Mouse (Mus musculus): ENCODE measurements at regions not wholly inside any gene's neighbourhood (a gene's known extent, or its start where the extent isn't known, plus 50 kb on each side); places are given as distances from the start of the nearest gene placed in this dataset.

- Histone ChIP-seq H3K9me3 (replicated peaks; ENCODE audit: control insufficient read depth, insufficient read depth, low read length, poor library complexity, severe bottlenecking) (no peaks in the 10 kb centered on the region), H3K27ac (ENCODE audit: insufficient read depth, low read length) (no peak overlapping the region), H3K4me1 (ENCODE audit: control insufficient read depth, insufficient read depth, low read length) (peaks cover 2% of the 10 kb centered on the region), H3K4me3 (ENCODE audit: low read depth, low read length) (no peak overlapping the region), H3K36me3 (ENCODE audit: control insufficient read depth, insufficient read depth, low read length, poor library complexity, severe bottlenecking) (no peaks in the 10 kb centered on the region), H3K9ac (ENCODE audit: low read depth, poor library complexity, severe bottlenecking) (no peak overlapping the region), H3K27me3 (ENCODE audit: control insufficient read depth, insufficient read depth, low read length, poor library complexity, severe bottlenecking) (0 out of 2 replicates have a peak, but pooled peaks cover 2% of the 10 kb centered on the region)
- TF ChIP-seq POLR2A (IDR thresholded peaks at IDR 0.05; ENCODE audit: insufficient read depth, low read length) (no peak), EP300 (IDR thresholded peaks at IDR 0.05; ENCODE audit: insufficient read depth, low read depth, low read length) (no peak), CTCF (IDR thresholded peaks at IDR 0.05; ENCODE audit: low read depth, low read length) (no peak)
Observed at GRCm38 (mm10) chr1:75844123-75844522, 298.1 kb downstream of the Slc4a3 start.

- Histone ChIP-seq H3K36me3 (ENCODE audit: control insufficient read depth, insufficient read depth, low read length, poor library complexity, severe bottlenecking) (no peaks in the 10 kb centered on the region), H3K27me3 (ENCODE audit: control insufficient read depth, insufficient read depth, low read length, poor library complexity, severe bottlenecking) (0 out of 2 replicates have a peak, but pooled peaks cover 2% of the 10 kb centered on the region), H3K4me3 (ENCODE audit: low read depth, low read length) (no peak overlapping the region), H3K9me3 (replicated peaks; ENCODE audit: control insufficient read depth, insufficient read depth, low read length, poor library complexity, severe bottlenecking) (no peaks in the 10 kb centered on the region), H3K27ac (ENCODE audit: insufficient read depth, low read length) (no peak overlapping the region), H3K9ac (ENCODE audit: low read depth, poor library complexity, severe bottlenecking) (no peak overlapping the region), H3K4me1 (ENCODE audit: control insufficient read depth, insufficient read depth, low read length) (peaks cover 2% of the 10 kb centered on the region)
- TF ChIP-seq POLR2A (IDR thresholded peaks at IDR 0.05; ENCODE audit: insufficient read depth, low read length) (no peak), EP300 (IDR thresholded peaks at IDR 0.05; ENCODE audit: insufficient read depth, low read depth, low read length) (no peak), CTCF (IDR thresholded peaks at IDR 0.05; ENCODE audit: low read depth, low read length) (no peak)
Observed at GRCm38 (mm10) chr1:75844529-75844928, 298.5 kb downstream of the Slc4a3 start.

- no peak overlapping the region for H3K27ac ChIP-seq (ENCODE audit: insufficient read depth, low read length)
- H3K4me1 ChIP-seq (ENCODE audit: control insufficient read depth, insufficient read depth, low read length): peaks cover 2% of the 10 kb centered on the region
- H3K36me3 ChIP-seq (ENCODE audit: control insufficient read depth, insufficient read depth, low read length, poor library complexity, severe bottlenecking): no peaks in the 10 kb centered on the region
- H3K4me3 ChIP-seq (ENCODE audit: low read depth, low read length): no peak overlapping the region
- no peaks in the 10 kb centered on the region for H3K9me3 ChIP-seq (replicated peaks; ENCODE audit: control insufficient read depth, insufficient read depth, low read length, poor library complexity, severe bottlenecking)
- TF ChIP-seq POLR2A (IDR thresholded peaks at IDR 0.05; ENCODE audit: insufficient read depth, low read length) (no peak), CTCF (IDR thresholded peaks at IDR 0.05; ENCODE audit: low read depth, low read length) (no peak), EP300 (IDR thresholded peaks at IDR 0.05; ENCODE audit: insufficient read depth, low read depth, low read length) (no peak)
- no peak overlapping the region for H3K9ac ChIP-seq (ENCODE audit: low read depth, poor library complexity, severe bottlenecking)
- H3K27me3 ChIP-seq (ENCODE audit: control insufficient read depth, insufficient read depth, low read length, poor library complexity, severe bottlenecking): 0 out of 2 replicates have a peak, but pooled peaks cover 2% of the 10 kb centered on the region
Observed at GRCm38 (mm10) chr1:75844981-75845380, 298.9 kb downstream of the Slc4a3 start.

GRCm38 (mm10) chr1:75845771-75846535 is 299.9 kb downstream of the Slc4a3 start:
- no peak overlapping the region for H3K9ac ChIP-seq (ENCODE audit: low read depth, poor library complexity, severe bottlenecking)
- no peak overlapping the region for H3K27ac ChIP-seq (ENCODE audit: insufficient read depth, low read length)
- H3K4me3 ChIP-seq (ENCODE audit: low read depth, low read length): no peak overlapping the region
- no peaks in the 10 kb centered on the region for H3K36me3 ChIP-seq (ENCODE audit: control insufficient read depth, insufficient read depth, low read length, poor library complexity, severe bottlenecking)
- no peak for TF ChIP-seq CTCF (IDR thresholded peaks at IDR 0.05; ENCODE audit: low read depth, low read length)
- no peak for TF ChIP-seq POLR2A (IDR thresholded peaks at IDR 0.05; ENCODE audit: insufficient read depth, low read length)
- TF ChIP-seq EP300 (IDR thresholded peaks at IDR 0.05; ENCODE audit: insufficient read depth, low read depth, low read length): no peak
- no peaks in the 10 kb centered on the region for H3K9me3 ChIP-seq (replicated peaks; ENCODE audit: control insufficient read depth, insufficient read depth, low read length, poor library complexity, severe bottlenecking)
- H3K27me3 ChIP-seq (ENCODE audit: control insufficient read depth, insufficient read depth, low read length, poor library complexity, severe bottlenecking): 0 out of 2 replicates have a peak, but pooled peaks cover 2% of the 10 kb centered on the region
- H3K4me1 ChIP-seq (ENCODE audit: control insufficient read depth, insufficient read depth, low read length): peaks cover 2% of the 10 kb centered on the region

- Histone ChIP-seq H3K4me1 (ENCODE audit: control insufficient read depth, insufficient read depth, low read length) (peaks cover 2% of the 10 kb centered on the region), H3K27ac (ENCODE audit: insufficient read depth, low read length) (no peak overlapping the region), H3K36me3 (ENCODE audit: control insufficient read depth, insufficient read depth, low read length, poor library complexity, severe bottlenecking) (no peaks in the 10 kb centered on the region), H3K9me3 (replicated peaks; ENCODE audit: control insufficient read depth, insufficient read depth, low read length, poor library complexity, severe bottlenecking) (no peaks in the 10 kb centered on the region), H3K4me3 (ENCODE audit: low read depth, low read length) (no peak overlapping the region), H3K27me3 (ENCODE audit: control insufficient read depth, insufficient read depth, low read length, poor library complexity, severe bottlenecking) (no peaks in the 10 kb centered on the region), H3K9ac (ENCODE audit: low read depth, poor library complexity, severe bottlenecking) (no peak overlapping the region)
- TF ChIP-seq POLR2A (IDR thresholded peaks at IDR 0.05; ENCODE audit: insufficient read depth, low read length) (no peak), EP300 (IDR thresholded peaks at IDR 0.05; ENCODE audit: insufficient read depth, low read depth, low read length) (no peak), CTCF (IDR thresholded peaks at IDR 0.05; ENCODE audit: low read depth, low read length) (no peak)
Observed at GRCm38 (mm10) chr1:75847681-75848080, 301.6 kb downstream of the Slc4a3 start.

GRCm38 (mm10) chr1:75848436-75848835 is 302.4 kb downstream of the Slc4a3 start:
- no peaks in the 10 kb centered on the region for H3K9me3 ChIP-seq (replicated peaks; ENCODE audit: control insufficient read depth, insufficient read depth, low read length, poor library complexity, severe bottlenecking)
- H3K4me1 ChIP-seq (ENCODE audit: control insufficient read depth, insufficient read depth, low read length): peaks cover 2% of the 10 kb centered on the region
- no peak overlapping the region for H3K27ac ChIP-seq (ENCODE audit: insufficient read depth, low read length)
- no peak for TF ChIP-seq POLR2A (IDR thresholded peaks at IDR 0.05; ENCODE audit: insufficient read depth, low read length)
- no peak for TF ChIP-seq EP300 (IDR thresholded peaks at IDR 0.05; ENCODE audit: insufficient read depth, low read depth, low read length)
- TF ChIP-seq CTCF (IDR thresholded peaks at IDR 0.05; ENCODE audit: low read depth, low read length): no peak
- no peak overlapping the region for H3K9ac ChIP-seq (ENCODE audit: low read depth, poor library complexity, severe bottlenecking)
- no peak overlapping the region for H3K4me3 ChIP-seq (ENCODE audit: low read depth, low read length)
- no peaks in the 10 kb centered on the region for H3K27me3 ChIP-seq (ENCODE audit: control insufficient read depth, insufficient read depth, low read length, poor library complexity, severe bottlenecking)
- no peaks in the 10 kb centered on the region for H3K36me3 ChIP-seq (ENCODE audit: control insufficient read depth, insufficient read depth, low read length, poor library complexity, severe bottlenecking)
